Mouse (Mus musculus) layer of hippocampus, adult 8-10 months (tissue): ENCODE results near the gene Taok3. TPM values are rescaled to one million over a fixed set of nuclear protein-coding genes. Genes with fewer than 3 reads are reported as not detected.
A peak's percentile ranks its signal among the peaks of the same experiment; 100 is the strongest.

Source experiments
- DNase-seq, 2 experiments: peaks; one replicate each; pipeline ENCODE4 v3.0.0; 2022; ENCODE audit warnings: low spot score in 2 of 2
- total RNA-seq, 4 experiments: library from RNA; stranded (reverse); gene quantifications; 2 replicates each; pipeline ENCODE4 v1.2.4; 2022

Gene Taok3
- 10 to 100 TPM; 55.8 to 65.4 (median 61.2) TPM for total RNA-seq

GRCm38 (mm10) chr5:117119777-117120488, at the start of gene Taok3:
Taok3 (plus strand) TSS chr5:117120129.
- peak; percentile 98 for DNase-seq

GRCm38 (mm10) chr5:117087718-117088117, 32.2 kb upstream of the Taok3 start:
- DNase-seq = no peak

GRCm38 (mm10) chr5:117089147-117089546, 30.8 kb upstream of the Taok3 start:
- DNase-seq = no peak

DNA sequence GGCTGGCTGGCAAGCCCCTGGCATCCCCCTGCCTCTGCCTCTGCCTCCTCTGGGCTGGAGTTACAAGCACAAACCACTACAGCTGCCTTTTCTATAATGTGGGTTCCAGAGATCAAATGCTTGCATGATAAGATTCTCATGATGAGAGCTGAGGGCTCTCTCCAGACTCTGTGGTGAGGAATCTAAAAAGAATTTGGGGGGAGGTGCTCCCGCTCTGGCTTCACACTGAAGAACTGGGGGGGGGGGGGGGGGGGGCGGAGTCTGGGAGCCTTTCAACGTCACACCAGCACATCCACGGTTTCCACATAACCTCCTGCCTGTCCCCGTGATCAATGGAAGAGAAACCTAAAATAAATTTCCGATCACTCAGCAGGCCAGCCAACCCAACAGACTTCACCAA, 30.1 kb upstream of the Taok3 start:
- DNase-seq = no peak

DNA sequence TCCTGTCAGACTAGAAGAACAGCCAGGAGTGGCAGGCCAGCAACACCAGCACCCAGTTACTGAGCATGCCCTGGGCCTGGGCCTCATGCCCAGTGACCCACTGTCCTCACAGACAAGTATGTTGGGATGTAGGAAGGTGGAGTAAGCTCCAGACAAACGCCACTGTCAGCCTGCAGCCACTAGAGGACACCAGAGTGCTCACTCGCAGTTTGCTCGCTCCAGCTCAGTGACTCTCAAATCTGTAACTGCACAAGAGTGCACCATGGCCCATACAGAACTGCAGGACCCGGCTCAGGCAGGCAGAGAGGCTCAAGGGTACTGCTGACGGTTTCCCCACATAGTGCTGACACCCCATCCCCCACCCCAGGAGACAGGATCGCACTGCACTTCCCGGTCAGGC, 25.5 kb upstream of the Taok3 start:
- peak in 1 of 2 experiments; percentile 49 for DNase-seq

DNA sequence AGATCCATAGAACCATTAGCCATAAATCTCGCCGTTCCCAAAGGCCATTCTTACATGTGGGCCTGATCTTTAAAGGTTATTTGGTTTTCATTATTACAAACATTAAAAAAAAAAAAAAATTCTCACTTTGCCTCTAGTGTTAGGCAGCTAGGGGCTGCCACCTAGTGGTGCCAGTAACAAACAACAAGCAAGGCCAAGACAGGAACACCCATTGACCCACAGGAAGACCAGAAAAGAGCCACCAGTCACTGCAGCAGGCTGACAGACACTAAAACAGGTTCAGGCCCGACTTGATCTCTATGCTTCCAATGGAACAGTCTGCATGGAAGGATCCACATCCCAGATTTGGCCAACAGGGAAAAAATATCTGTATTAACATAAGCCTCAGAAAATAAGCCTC, 23.2 kb upstream of the Taok3 start:
- peak in 1 of 2 experiments; percentile 50 for DNase-seq

- no peak for DNase-seq
Observed at GRCm38 (mm10) chr5:117099008-117099407, 20.9 kb upstream of the Taok3 start.

DNA sequence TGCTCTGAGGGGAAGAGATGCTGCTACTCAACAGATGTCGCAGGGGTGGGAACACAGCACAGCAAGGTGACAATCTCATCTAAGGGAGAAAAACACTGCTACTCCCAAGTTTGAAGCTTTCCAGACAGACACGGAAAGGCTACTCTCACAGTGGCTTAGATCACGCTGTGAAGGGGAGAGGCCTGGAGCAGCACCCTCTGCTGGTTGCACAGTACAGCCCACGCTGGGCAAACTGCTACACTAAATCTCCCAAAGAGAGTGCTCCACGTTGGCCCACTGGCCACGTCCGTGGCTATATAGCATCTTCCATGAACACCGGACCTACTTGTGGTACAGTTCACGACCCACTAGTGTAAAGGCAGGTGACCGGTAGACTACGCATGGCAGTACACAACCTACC, 20.2 kb upstream of the Taok3 start:
- DNase-seq = no peak

GRCm38 (mm10) chr5:117103194-117103929, 16.6 kb upstream of the Taok3 start:
- no peak for DNase-seq

DNA sequence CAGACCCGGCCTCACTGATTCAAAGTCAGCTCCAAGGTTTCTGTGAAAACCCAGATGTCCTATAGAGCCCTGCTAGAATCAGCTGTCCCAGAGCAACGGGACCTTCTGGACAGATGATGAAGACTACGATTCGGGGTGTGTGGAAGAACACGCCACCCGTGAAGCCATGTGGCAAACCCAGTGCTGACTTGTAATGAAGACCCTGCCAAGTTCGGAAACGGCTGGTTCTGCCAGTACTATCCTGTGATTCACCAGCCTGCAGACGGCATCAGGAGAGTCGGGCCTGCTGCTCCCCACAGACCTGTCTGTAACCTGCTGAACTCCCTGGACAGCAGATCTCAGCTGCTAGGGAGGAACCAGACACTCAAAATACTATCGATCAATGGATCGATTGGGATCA, 15.6 kb upstream of the Taok3 start:
- no peak for DNase-seq

DNA sequence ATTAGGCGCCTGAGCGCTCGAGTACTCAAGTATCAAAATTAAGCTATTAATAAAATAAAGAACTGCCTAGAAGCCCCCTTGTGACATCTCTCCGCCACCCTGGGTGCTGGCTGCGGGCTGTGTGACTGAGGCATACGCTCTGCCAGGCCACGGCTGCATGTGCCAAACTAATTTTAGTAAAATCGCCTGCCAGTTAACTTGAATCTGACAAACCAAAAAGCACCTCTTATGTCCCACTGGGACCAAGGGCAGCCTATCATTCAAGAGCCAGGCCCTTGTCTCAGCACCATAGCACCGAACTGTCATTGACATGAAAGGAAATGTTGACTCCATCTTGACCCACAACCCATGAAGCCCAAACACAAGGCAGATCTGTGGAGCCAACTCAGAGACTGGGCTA, 14.2 kb upstream of the Taok3 start:
- DNase-seq = no peak

DNA sequence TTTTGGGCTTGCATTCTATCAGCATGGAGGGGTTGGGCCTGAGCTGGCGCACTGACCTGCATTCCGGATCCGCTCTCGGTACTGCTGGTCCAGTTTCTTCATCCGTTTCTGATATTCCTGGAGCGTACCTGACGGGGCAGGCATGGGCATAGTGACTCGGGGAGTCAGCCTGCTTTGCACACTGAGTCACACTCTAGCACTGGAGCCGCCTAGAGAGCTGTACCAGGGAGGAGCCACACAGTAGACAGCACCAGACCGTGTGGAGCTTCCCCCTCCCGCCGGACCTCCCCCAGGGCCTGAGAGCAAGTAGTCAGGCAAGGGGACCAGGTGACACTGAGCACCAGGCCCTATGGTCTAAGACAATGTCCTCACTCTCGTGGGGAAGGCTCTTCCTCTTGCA, 11.6 kb upstream of the Taok3 start:
- no peak for DNase-seq

DNA sequence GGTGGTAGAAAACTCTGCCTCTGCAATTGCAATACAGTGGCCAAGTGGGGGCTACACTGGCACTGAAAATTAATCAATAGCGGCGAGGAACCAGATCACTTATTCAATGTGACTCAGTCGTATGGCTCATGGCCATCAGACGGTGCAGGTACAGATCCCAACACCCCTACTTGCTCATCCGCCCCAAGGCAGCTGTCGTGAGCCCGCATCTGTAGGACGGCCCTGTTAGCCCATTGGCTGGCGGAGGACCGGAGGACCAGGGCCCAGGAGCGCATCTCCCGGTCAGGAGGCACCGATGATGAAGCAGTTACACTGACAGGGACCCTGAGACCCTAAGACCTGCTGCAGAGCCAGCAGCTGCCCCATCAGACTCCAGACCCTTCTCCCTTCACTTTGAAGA, 11.2 kb upstream of the Taok3 start:
- no peak for DNase-seq

DNA sequence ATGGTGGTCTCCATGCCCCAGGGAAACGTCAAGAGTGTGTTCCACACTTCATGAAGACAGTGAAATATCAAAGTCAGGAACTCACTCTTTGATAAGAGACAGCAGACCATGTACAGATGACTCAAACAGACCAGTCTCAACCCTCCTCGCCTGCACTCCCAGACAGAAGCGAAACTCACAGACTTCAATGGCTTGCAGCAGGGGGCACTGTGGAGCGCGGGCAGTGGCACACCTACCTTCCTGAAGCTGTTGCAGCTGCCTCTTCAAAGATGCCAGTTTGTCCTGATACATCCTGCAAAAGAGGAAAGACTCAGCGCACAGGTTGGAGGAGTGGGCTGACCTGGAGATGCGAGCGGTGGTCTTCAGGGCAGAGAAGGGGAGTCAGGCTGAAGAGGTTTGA, 10.4 kb upstream of the Taok3 start:
- no peak for DNase-seq

DNA sequence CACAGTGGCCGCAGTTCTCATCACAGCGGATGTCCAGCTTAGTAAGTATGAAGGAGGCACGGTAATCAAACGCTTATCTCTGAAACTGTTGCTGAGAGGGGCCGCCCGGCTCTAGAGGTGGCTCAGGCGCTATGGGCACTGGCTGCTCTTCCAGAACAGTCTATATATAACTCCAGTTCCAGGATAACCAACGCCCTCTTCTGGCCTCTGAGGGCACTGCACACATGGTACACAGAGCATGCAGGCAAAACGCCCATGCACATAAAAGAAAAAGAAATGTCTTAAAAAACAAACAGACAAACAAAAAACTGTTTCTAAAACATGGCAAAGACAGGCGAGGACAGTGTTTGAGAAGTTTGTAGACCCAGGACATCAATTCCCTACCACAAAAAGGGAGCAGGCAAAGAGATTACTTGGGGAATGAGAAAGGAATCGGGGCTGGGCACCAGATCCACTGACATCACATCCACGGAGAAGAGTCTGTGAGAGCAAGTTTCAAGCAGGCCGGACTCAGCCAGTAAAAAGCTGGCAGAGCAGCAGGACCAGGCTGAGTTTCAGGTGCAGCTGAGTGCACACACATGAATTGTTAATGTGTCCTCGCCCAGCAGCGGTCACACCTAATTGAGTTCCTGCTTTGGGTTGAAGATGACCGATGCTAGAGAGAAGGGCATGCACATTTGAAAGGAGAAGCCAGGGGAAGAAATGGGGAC, 8.7 kb upstream of the Taok3 start:
- DNase-seq = no peak

- no peak for DNase-seq
Observed at GRCm38 (mm10) chr5:117111774-117112112, 8.2 kb upstream of the Taok3 start.

DNA sequence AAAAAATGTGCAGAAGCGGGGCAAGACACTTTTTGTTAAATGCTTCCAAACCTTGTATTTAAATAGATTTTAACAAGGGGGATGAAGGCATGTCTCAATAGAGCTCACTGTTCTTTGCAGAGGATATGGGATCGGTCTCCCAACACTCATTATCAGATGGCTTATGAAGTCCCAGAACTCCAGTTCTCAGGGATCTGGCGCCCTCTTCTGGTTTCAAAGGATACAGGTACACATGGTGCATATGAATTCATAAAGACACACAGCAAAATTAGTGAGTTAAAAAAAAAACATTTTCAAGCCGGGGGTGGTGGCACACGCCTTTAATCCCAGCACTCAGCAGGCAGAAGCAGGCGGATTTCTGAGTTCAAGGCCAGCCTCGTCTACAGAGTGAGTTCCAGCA, 6.6 kb upstream of the Taok3 start:
- no peak for DNase-seq

- DNase-seq = no peak
Observed at GRCm38 (mm10) chr5:117114581-117115192, 5.2 kb upstream of the Taok3 start.

DNA sequence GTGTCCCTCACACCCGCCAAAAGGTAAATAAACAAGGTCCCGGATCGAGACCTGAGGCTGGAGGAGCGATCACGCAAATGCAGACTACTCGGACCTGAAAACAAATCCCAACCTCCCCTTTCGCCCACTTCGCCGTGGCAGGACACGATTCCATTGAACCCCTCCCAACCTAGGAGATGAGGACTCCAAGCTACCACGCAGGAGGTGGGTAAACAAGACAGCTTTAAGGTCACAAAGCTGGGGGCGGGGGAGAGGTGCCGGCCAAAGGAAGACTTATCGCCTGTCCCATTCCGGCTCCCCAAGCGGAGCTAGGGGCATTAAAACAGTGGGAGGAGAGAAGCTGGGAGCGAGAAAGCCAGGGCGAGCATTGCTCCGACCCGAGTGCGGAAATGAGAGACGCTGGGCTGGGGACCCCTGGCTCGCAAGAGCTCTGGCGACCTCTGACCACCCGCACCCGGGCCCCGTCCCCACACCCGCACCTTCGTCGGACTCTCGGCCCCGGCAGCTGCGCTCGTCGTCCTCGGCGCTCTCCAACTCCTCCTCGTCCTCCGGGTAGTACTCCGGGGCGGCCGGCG, 4.6 kb upstream of the Taok3 start:
- no peak for DNase-seq

- peak; percentile 93 to 99 for DNase-seq
Observed at GRCm38 (mm10) chr5:117115836-117116366, 4.0 kb upstream of the Taok3 start, which contains the start of gene Suds3. Suds3 (minus strand) TSS chr5:117116113.

GRCm38 (mm10) chr5:117116660-117117059, 3.3 kb upstream of the Taok3 start:
- no peak for DNase-seq
